Mouse (Mus musculus) adrenal gland, postnatal 36 days (tissue): ENCODE measurements around the gene Cntnap4. TPM values are rescaled to one million over a fixed set of nuclear protein-coding genes. Genes with fewer than 3 reads are reported as not detected.
A peak's percentile ranks its signal among the peaks of the same experiment; 100 is the strongest.
"Not testable (repeated sequence)": the region's sequence is repeated elsewhere in the genome, so short reads cannot be mapped to it uniquely, and the experiment has no call there.

Source experiments
- DNase-seq, 2 experiments: peaks; one replicate each; pipeline ENCODE4 v3.0.0; 2021; ENCODE audit warnings: mixed read lengths in 1 of 2
- total RNA-seq, 2 experiments: library from RNA; stranded (reverse); gene quantifications; 2 replicates each; pipeline ENCODE4 v1.2.3; 2021

The Cntnap4 gene
- total RNA-seq, 2 experiments from 2014 or later, result not detected

DNA sequence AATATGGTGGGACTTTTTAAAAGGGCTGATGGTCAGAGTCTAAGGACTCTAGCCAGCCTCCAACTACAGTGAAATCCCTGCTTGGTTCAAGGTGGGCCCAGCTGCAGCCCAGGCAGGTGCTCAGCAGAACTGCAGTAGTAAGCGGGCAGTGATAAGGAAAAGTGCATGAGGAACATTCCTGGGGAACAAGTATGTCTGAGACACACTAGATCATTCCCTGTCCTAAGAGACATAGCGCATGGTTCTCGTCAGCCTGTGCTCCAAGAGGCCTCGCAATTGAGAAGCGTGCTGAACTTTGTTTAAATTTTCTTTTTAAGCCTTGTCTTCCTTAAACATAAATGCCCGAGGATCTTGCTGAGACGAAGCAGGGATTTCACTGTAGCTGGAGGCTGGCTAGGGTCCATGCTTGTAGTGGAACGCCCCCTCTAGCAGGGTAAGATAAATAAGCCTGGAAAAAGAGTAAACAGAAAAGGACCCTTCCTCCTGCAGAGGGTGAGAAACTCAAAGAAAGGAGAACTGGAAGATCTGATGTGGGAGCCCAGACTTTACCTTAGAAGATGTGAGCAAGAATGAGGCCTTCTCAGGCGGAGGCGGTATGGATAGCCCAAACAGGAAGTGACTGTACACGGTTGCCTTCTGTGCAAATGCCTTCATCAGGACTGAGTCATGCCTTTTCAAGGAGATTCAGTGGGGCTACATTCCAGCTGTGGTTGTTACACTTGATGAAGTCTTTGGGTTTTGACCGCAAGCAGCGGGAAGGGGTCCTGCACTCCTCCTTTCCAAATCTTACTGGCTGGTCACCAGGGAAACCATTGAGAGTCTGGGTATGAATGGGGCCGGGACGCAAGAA, 161.0 kb downstream of the Cntnap4 start:
- no peak for DNase-seq

DNA sequence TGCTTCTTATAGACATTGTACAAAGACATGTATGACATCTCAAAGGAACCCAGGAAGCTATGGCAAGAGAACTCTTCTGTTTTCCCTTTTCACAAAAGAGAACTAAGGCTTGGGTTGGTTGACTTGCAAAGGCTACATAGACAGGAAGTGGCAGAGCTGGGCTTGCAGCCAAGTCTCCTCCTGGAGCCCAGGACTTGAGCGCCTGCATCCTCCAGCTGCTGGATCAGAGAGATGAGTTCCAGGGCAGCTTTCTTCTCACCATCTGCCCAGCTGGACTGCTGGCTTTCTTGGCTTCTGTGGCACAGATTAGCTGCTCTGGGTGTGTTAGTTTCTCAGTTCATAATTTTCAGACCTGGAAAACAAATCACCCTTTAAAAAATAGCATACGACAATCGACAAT, 165.7 kb downstream of the Cntnap4 start:
- DNase-seq, result no peak

DNA sequence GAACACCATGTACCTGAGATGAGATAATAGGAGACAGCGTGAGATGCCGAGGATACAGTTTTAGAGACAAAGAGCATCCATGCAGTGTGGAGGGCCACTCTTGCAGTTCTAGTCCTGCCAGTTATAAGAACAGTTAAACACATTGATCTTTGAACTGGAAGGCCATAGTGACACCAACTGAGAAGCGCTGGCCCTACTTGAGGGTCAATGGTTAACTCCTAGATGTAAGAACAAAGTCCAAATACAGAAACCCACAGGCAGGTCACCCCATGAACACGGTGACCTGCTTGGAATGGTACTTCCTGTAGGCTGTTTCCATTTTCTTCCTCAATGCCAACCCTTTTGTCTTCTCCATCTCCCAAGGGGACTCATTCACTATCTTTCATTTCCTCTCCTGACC, 173.5 kb downstream of the Cntnap4 start:
- DNase-seq, result no peak

DNA sequence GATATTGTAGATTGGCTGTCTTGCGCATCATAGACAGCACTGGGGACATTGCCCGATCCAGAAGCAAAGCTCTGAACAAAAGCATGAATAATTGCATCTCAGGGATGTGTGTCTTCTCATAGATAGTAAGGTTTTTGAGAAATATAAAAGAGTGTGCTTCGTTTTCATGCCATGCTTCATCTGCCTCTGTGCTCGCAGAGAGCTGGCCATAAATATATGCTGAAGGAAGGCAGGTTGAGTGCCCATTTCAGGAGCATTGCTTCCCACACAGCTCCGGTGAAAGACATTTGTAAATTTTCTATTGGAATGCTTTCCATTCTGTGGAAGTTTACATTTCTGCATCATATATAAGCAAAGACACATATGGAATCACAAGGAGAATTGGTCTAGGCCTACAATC, 177.5 kb downstream of the Cntnap4 start:
- DNase-seq, result no peak

DNA sequence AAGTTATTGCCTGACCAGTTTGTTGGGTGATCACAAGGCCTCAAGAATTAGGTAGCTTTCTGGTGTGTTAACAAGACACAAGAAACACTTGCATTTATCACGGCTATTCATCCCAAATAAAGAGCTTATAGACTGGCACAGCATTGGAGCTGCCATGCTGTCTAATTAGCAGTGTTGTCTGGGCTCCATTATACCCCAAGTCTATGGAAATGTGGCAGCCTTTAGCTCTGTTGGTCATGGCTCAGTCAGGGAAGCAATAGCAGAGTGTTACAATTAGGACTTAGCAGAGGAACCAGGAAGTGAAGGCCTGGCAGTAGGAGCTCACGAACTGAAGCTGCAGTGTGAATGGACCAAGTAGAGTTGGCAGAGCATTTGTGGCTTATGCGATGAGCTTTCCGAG, 185.3 kb downstream of the Cntnap4 start:
- DNase-seq, result no peak

DNA sequence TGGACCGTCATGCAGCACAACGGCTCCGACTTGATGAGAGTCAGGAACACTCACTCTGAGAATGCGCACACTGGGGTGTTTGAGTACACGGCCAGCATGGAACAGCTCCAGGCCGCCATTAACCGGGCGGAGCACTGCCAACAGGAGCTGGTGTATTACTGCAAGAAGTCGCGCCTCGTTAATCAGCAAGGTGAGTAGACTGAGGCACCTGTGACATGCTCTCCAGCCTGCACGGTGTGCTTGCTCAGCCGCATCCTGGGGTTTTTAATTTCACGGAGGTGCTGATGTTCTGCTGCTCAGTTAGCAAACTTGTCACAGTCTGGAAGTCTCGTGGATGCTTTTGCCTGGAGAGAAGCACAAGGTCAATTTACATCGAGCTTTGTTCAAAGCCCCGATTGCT, 233.2 kb downstream of the Cntnap4 start:
- no peak for DNase-seq

DNA sequence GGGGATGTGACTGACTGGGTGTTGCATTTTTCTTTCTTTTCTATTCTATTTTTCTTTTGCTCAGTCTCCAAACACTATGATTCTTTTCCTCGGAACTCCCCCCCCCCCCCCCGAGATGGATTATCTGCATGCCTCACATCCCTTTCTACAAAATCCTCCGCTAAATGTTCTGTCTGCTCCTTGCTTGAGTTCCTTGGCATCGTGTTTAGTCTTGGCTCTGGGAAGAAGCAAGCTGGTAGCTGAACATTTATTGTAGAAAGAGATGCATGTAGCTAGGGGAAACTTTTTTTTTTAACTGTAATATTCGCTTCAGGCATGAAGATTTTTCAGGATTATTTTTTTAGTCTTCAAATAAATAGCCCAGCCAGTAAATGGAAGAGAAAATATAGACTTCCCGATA, 239.5 kb downstream of the Cntnap4 start:
- DNase-seq, result no peak

DNA sequence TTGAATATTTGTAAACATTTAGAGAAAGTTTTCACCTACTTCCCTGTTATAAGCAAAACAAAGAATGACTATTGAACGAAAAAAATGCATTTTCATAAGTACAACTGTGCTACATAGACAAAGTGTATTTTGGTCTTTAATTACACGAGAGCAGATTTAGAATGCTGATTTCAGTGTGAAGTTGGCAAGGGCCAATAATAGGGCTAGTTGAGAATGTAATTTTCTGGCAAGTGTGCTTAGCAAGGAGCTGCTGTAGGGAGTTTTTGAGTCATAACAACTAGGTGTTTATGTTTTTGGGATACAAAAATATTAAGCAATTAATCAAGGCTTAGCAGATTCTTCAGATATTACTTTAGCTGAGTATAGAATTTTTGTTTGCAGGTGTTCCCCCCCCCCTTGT, 271.2 kb downstream of the Cntnap4 start:
- DNase-seq, result no peak

DNA sequence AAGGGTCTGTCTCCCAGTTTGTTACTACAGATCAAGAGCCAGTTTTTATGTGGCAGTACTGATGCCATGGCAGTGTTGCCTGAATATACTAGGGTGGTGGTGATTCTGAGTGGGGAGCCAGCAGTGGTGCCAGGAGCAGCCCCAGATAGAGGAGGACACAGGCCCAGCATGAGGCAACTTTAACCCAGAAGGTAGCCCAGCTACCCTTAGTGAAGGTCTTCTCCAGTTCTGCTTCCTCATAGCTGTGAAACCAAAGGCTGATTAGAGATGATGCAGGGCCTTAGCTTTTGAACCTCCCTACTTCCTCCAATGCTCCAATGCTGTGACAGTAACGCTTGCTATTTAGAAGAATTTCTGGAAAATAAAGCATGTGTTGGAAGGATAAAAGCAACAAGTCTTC, 279.7 kb downstream of the Cntnap4 start:
- DNase-seq, result not testable (repeated sequence)

DNA sequence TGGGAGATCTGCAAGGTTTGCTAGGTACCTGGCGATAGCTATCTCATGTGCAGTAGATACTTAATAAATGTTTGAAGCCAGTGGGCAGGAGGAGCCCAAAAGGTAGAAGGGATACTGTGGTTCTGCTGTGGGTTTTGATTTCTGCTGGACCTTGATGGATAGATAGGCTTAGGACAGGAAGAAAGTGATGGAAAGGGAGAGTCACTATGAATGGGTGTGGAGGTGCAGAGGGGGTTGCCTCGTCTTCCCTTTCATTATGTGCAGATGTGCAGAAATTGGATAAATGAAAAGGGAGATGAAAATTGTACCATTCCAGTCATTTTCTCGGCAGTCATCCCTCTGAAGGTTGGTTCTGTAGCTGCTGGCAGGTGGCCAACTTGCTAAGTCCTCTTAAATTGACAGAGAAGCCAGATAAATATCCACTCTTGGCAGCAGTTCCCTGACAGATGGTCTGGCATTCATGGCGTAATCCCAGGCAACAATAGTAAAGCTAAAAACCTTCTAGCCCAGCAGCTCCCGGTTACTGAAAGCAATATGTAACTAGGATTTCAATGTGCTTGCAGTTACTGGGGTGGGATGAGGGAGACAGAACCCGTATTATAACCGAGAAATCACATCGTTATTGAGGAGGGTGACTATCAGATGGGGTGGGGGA, 336.7 kb downstream of the Cntnap4 start:
- peak; percentile 51 to 56 for DNase-seq

DNA sequence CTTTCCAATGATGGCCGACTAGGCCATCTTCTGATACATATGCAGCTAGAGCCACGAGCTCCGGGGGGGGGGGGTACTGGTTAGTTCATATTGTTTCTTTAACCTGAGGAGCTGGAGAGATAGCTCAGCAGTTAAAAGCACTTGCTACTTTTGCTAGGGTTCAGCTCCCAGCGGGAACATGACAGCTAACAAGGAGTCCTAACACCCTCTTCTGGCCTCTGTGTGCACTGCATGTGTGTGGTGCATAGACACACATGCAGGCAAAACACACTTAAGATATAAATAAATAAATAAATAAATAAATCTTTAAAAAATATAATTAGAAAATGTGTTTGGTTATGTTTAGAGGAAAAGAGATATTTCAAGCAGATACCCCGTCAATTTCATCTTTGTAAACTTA, 339.7 kb downstream of the Cntnap4 start:
- peak; percentile 2 to 5 for DNase-seq

DNA sequence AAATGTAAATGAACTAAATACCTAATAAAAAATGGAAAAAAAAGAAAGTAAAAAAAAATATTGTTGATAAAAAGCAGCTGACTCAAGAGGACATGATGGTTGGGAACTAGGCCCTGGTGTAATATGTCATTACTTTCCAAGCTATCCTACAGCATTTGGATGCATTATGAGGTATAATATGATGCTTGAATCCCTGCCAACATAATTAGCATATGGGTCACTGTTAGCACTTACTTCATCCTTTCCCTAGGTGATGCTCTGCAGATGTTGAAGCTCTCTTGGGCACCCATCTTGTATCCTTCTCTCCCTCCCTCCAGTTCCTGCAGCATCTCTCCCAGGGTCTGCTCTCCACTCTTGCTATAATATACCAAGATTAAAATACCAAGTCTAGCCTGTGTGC, 341.6 kb downstream of the Cntnap4 start:
- no peak for DNase-seq

DNA sequence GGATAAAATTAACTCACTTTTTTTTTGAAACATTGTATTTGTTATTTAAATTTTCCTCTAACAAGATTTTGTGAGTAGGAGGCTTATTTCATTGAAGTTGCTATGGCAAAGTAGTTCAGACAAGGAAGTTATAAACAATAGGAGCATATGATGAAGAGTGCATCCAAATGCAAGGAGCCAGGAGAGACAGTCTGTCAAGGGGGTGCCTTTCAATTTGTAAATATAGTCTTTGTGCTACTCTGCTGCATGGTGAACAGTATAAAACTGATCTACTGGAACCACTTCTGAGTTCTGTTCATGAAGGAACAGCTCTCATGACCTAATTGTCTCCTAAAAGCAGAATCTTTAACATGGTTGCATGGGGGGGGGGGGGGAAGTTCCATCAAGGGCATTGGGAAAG, 352.3 kb downstream of the Cntnap4 start:
- DNase-seq, result no peak

DNA sequence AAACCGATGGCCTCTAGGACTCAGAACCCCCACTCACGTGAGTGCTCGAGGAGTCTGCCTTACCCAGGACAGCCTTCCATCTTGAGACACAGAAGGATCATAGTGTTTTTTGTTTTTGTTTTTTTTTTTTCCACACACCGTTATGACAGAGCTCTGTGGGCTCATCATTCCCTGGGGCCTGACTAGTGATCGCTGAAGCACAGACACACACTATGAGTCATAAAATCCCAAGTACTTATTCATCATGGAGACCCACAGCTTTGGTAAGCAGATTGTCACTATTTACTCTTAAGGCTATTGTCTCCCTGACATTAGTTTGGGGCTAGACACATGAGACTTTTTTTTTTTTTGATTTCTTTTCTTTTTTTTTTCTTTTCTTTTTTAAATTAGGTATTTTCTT, 352.9 kb downstream of the Cntnap4 start:
- DNase-seq, result no peak
